Mouse (Mus musculus): ENCODE results near the gene Slc27a4. TPM values are rescaled to one million over a fixed set of nuclear protein-coding genes. Genes with fewer than 3 reads are reported as not detected.

Slc27a4 gene
- polyA plus RNA-seq, 1 experiment: 14.2 TPM

DNA sequence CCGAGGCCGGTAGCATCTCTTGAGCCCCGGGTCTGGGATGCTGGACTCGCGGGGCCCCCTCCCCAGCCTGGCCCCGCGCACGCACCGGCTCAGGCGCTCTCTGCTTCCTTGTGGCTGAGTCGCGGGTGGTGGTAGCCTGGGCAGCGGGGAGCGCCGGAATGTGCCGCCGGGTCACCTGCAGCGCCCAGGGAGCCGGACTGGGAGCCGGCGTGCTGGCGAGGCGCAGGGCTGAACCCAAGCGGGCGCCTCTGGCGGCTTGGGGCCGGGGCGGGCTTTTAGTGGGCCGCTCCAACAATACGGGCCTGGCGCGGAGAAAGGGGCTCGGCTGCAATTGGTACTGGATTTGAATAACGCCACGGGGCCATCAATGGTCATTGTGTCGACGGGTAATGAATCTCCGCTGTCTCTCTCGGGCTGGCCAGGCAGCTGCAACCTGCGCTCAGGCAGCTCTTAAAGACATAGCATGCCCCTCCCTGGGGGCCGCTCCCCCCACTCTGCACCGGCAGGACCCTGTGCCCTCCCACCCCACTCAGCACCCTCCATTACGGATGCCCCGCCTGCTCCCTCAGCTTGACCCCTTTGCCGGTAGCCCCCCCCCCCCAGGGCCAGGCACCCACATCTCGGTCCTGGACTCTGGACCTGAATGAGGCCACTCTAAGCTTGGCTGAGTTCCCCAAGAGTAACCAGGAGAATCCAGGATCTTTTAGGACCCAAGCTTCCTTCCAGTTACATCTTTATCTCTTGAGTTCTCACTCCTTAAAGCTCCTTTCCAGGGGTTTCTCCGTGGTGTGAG is 43.8 kb downstream of the Slc27a4 start:
- H3K27ac ChIP-seq (ENCODE audit: insufficient read depth, low read length): no peak overlapping the region
- no peak for DNase-seq (ENCODE audit: low read depth in 1 of 2, low spot score in 2 of 2)
- no peaks in the 10 kb centered on the region for H3K4me1 ChIP-seq (ENCODE audit: control insufficient read depth, insufficient read depth, insufficient read length)
- H3K36me3 ChIP-seq (ENCODE audit: control insufficient read depth, insufficient read depth, low read length): peaks cover 23% of the 10 kb centered on the region
- TF ChIP-seq POLR2A (IDR thresholded peaks at IDR 0.05; ENCODE audit: low read depth, low read length) (no peak), CTCF (IDR thresholded peaks at IDR 0.05; ENCODE audit: extremely low read depth, insufficient read depth, insufficient read length, insufficient replicate concordance) (no peak)
- no peaks in the 10 kb centered on the region for H3K27me3 ChIP-seq (ENCODE audit: control insufficient read depth, insufficient read depth, low read length)
- 66% methylated on average over 47 of the region's 47 CpGs for WGBS
- H3K4me3 ChIP-seq (ENCODE audit: extremely low read depth, insufficient read depth, insufficient read length): no peak overlapping the region

DNA sequence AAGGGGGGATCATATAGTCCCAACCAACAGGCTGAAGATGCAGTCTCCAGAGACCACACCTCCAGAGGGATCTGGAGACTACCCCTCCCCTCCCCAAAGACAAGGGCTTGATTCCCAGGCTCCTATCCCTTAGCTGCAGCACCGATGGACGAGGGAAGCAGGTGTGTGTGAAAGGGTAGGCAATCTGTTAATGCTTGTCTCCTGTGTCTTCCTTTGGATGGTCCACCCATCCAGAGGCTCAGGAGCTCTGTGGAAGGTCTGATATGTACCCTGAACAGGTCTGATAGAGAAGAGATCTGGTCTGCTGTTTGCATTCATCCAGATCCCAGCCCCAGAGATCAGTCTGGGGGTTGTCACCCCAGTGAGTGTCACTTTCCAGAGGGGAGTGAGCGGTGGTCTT is 44.5 kb downstream of the Slc27a4 start:
- no peak overlapping the region for H3K27ac ChIP-seq (ENCODE audit: insufficient read depth, low read length)
- peaks cover 21% of the 10 kb centered on the region for H3K36me3 ChIP-seq (ENCODE audit: control insufficient read depth, insufficient read depth, low read length)
- H3K4me1 ChIP-seq (ENCODE audit: control insufficient read depth, insufficient read depth, insufficient read length): no peaks in the 10 kb centered on the region
- WGBS: 83% methylated on average over 3 of the region's 3 CpGs
- DNase-seq (ENCODE audit: low read depth in 1 of 2, low spot score in 2 of 2): no peak
- no peak for TF ChIP-seq POLR2A (IDR thresholded peaks at IDR 0.05; ENCODE audit: low read depth, low read length)
- no peak for TF ChIP-seq CTCF (IDR thresholded peaks at IDR 0.05; ENCODE audit: extremely low read depth, insufficient read depth, insufficient read length, insufficient replicate concordance)
- H3K27me3 ChIP-seq (ENCODE audit: control insufficient read depth, insufficient read depth, low read length): no peaks in the 10 kb centered on the region
- H3K4me3 ChIP-seq (ENCODE audit: extremely low read depth, insufficient read depth, insufficient read length): no peak overlapping the region

DNA sequence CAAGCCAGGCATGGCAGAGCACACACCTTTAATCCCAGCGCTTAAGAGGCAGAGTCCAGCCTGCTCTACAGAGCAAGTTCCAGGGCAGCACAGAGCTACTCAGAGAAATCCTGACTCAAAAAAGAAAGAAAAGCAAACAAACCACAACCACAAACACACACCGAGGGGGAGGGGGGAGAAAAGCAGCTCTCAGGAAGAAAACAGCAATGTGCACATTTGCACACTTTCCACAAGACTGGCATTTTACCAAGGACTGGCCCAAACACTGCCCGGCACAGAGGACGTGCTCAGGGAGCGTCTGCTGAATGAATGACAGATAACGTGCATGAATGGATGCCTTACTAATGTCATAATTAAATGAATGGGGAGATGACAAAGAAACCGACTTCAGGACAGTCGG is 46.6 kb downstream of the Slc27a4 start:
- H3K27me3 ChIP-seq (ENCODE audit: control insufficient read depth, insufficient read depth, low read length): no peaks in the 10 kb centered on the region
- H3K4me1 ChIP-seq (ENCODE audit: control insufficient read depth, insufficient read depth, insufficient read length): no peaks in the 10 kb centered on the region
- H3K4me3 ChIP-seq (ENCODE audit: extremely low read depth, insufficient read depth, insufficient read length): no peak overlapping the region
- DNase-seq (ENCODE audit: low read depth in 1 of 2, low spot score in 2 of 2): no peak
- TF ChIP-seq CTCF (IDR thresholded peaks at IDR 0.05; ENCODE audit: extremely low read depth, insufficient read depth, insufficient read length, insufficient replicate concordance) (no peak), POLR2A (IDR thresholded peaks at IDR 0.05; ENCODE audit: low read depth, low read length) (no peak)
- 55% methylated on average over 8 of the region's 8 CpGs for WGBS
- peaks cover 9% of the 10 kb centered on the region for H3K36me3 ChIP-seq (ENCODE audit: control insufficient read depth, insufficient read depth, low read length)
- no peak overlapping the region for H3K27ac ChIP-seq (ENCODE audit: insufficient read depth, low read length)

DNA sequence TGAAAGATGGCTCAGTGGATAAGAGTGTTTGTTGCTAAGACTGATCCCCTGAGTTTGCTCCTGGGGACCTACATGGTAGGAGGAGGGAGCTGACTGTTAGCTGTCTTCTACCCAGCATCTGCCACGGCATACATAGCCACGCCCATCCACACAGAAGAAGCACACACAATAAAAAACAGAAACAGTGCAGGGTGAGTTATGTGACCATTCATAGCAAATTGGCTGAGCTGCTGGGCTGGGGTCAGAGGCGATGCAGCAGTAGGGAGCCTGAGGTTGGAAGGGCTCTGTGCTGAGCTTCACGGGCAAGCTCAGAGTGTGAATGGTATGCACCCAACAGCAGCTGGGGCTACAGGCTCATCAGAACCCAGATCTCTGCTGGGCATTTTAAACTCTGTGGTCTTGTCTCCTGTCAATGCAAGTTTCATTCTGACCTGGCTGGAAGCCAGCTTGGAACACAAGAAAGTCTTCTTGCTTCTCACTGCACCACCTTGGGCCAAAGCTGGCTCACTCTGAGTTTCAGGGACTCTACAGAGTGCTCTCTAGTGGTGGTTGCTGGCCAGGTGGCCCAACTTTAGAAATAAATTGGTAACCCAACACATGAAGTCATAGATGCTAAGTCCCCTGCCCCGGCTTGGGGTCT is 47.5 kb downstream of the Slc27a4 start:
- no peak overlapping the region for H3K27ac ChIP-seq (ENCODE audit: insufficient read depth, low read length)
- WGBS: 61% methylated on average over 5 of the region's 5 CpGs
- H3K36me3 ChIP-seq (ENCODE audit: control insufficient read depth, insufficient read depth, low read length): peaks cover 8% of the 10 kb centered on the region
- no peak for DNase-seq (ENCODE audit: low read depth in 1 of 2, low spot score in 2 of 2)
- no peak for TF ChIP-seq CTCF (IDR thresholded peaks at IDR 0.05; ENCODE audit: extremely low read depth, insufficient read depth, insufficient read length, insufficient replicate concordance)
- TF ChIP-seq POLR2A (IDR thresholded peaks at IDR 0.05; ENCODE audit: low read depth, low read length): no peak
- no peak overlapping the region for H3K4me3 ChIP-seq (ENCODE audit: extremely low read depth, insufficient read depth, insufficient read length)
- no peaks in the 10 kb centered on the region for H3K4me1 ChIP-seq (ENCODE audit: control insufficient read depth, insufficient read depth, insufficient read length)
- no peaks in the 10 kb centered on the region for H3K27me3 ChIP-seq (ENCODE audit: control insufficient read depth, insufficient read depth, low read length)

DNA sequence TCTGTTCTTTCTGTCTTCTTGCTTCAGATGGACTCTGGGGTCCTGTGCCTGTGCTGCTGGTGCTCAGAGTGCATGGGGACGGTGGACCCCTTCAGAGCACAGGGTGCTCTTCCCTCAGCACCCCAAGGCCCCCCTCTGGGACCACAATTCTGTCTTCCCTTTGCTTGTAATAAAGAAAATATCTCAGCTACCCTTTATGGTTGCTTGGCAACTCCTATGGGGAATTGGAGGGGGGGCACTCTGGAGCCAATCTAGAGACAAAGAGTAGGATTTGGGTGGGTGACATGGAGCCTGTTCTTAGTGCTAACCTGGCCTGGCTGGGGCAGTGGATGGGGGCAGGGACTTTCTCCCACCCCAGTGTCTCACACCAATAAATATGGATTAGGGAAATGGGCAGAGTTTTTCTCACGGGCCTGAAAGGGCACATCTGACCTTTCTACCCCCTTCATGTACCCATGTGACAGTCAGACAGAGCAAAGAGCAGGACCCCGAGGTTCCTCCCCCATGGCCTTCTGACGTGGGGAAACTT is 50.6 kb downstream of the Slc27a4 start:
- no peak overlapping the region for H3K4me3 ChIP-seq (ENCODE audit: extremely low read depth, insufficient read depth, insufficient read length)
- no peaks in the 10 kb centered on the region for H3K36me3 ChIP-seq (ENCODE audit: control insufficient read depth, insufficient read depth, low read length)
- no peaks in the 10 kb centered on the region for H3K4me1 ChIP-seq (ENCODE audit: control insufficient read depth, insufficient read depth, insufficient read length)
- TF ChIP-seq CTCF (IDR thresholded peaks at IDR 0.05; ENCODE audit: extremely low read depth, insufficient read depth, insufficient read length, insufficient replicate concordance): no peak
- TF ChIP-seq POLR2A (IDR thresholded peaks at IDR 0.05; ENCODE audit: low read depth, low read length): no peak
- WGBS: 71% methylated on average over 4 of the region's 4 CpGs
- no peaks in the 10 kb centered on the region for H3K27me3 ChIP-seq (ENCODE audit: control insufficient read depth, insufficient read depth, low read length)
- no peak overlapping the region for H3K27ac ChIP-seq (ENCODE audit: insufficient read depth, low read length)
- DNase-seq (ENCODE audit: low read depth in 1 of 2, low spot score in 2 of 2): no peak

DNA sequence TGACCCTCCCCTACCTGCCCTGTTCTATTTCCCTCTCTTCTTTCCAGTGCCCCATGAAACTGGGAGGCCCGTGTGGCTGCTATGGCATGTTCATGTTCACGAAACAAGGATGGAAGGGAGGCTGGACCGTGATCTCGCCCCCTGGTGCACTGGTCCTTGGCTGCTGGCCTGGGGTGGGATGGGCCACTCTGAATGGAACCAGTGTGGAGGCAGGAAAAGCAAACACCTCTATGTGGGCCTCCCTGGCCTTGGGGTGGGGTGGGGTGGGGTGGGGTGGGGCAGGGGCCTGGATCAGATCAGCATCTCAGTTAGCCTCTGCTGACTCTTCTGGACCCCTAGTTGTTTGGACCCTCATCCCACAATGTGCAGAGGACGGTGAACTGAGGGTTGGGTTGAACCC is 51.3 kb downstream of the Slc27a4 start:
- H3K27me3 ChIP-seq (ENCODE audit: control insufficient read depth, insufficient read depth, low read length): no peaks in the 10 kb centered on the region
- no peaks in the 10 kb centered on the region for H3K4me1 ChIP-seq (ENCODE audit: control insufficient read depth, insufficient read depth, insufficient read length)
- H3K4me3 ChIP-seq (ENCODE audit: extremely low read depth, insufficient read depth, insufficient read length): no peak overlapping the region
- no peak for TF ChIP-seq CTCF (IDR thresholded peaks at IDR 0.05; ENCODE audit: extremely low read depth, insufficient read depth, insufficient read length, insufficient replicate concordance)
- no peak for TF ChIP-seq POLR2A (IDR thresholded peaks at IDR 0.05; ENCODE audit: low read depth, low read length)
- no peak for DNase-seq (ENCODE audit: low read depth in 1 of 2, low spot score in 2 of 2)
- no peak overlapping the region for H3K27ac ChIP-seq (ENCODE audit: insufficient read depth, low read length)
- no peaks in the 10 kb centered on the region for H3K36me3 ChIP-seq (ENCODE audit: control insufficient read depth, insufficient read depth, low read length)
- WGBS: 83% methylated on average over 5 of the region's 5 CpGs

All from spleen, adult 2 months (tissue).